Mouse (Mus musculus) thymus, adult 2 months (tissue): Measurements from ENCODE around the gene Ajuba.

ENCODE experiments used
- CTCF ChIP-seq: fragments of 200-500 bp; IDR thresholded peaks from 2 replicates; pipeline ENCODE4 v1.5.1; 2012; ENCODE audit warnings: mild to moderate bottlenecking, control low read depth, low read length, moderate library complexity, borderline replicate concordance; ENCODE audit not compliant: control insufficient read depth, poor library complexity, insufficient read depth; ENCODE audit errors: extremely low read depth
- POLR2A ChIP-seq: fragments of 200-500 bp; IDR thresholded peaks from 2 replicates; pipeline ENCODE4 v1.6.1; 2012; ENCODE audit warnings: mild to moderate bottlenecking, low read length, control low read depth, moderate library complexity; ENCODE audit not compliant: control insufficient read depth, poor library complexity, insufficient read depth; ENCODE audit errors: extremely low read depth

DNA sequence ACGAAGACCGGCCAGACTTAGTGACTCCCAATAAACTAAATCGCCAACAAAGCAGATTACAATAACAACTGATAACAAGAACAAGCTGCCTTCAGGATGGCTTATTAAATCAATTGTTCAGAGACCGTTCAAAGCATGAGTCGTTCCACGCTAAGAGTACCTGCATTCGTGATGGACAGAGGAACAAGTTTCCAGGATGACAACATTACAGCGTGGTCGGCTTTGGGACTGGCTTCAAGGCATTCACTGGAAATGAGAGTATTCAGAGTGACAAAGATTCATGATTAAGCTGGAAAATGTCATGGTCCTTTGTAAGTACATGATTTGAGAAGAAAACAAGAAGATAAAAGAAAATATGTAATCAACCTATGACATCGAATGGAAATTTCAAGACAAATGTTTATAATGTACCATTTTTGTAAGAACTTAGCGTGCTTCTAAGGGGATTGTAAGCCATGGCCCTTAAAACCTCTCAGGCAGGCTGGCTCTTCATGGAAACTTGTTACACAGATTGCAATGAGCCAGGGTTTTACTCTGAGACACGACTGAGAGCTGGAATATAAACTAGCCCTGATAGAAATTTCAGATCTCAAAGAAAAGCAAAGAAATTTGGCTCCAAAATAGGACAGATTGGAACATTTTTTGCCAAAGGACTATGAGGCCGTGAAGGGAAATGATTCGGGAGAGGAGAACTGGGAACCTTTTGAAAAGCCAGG lies 16.7 kb downstream of the Ajuba start:
- TF ChIP-seq POLR2A, result no peak
- TF ChIP-seq CTCF, result no peak
